Comparison of ENCODE assay signal across 12 mouse cellular contexts in the genomic region with DNA sequence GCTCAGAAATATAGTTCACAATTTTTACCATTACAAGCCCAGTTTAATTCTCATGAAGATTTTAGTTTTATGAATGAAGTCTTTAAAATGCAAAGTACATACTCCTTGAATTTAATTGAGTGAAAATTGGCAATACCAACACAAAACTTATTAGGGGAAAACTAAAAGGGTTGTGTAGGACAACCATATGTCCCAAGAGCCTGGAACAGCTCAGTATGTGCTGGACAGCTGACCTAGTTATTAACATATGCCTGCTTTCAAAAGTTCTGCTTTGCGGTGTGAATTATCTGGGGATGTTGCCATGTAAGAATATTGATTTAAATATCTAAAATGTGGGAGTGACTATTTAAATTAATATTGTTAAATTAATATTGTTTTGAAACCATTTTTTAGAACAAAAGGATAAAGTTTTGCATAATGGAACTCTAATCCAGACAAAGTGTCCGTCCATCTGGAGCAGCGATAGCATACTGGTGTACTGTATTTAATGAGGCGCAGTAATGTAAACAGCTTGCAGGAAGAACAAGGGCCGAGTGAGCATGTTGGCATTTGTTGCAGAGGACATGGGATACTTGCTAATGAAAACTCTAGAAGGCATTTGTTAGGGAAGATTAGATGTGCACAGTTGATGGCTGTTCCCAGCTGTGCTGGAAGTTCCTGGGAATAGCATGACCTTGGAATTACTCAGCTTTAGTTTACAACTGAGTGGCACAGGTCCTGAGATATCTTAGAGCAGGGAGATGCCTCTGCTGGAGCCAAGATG. TPM values are rescaled to one million over a fixed set of nuclear protein-coding genes. Genes with fewer than 3 reads are reported as not detected.
DNase-seq lines count a peak whose midpoint lies in the region; ATAC-seq lines count a peak whose summit lies in the region.
"Had no signal": no experiment of that assay in that cellular context is flagged by ENCODE, and none has a peak within 500 bp of the region (broad histone marks: within the 10 kb centered on the region; RNA-seq: fewer than 3 reads in every experiment).

No protein-coding gene starts in this region.

- WGBS in heart, embryonic 15.5 days = 67% methylated on average over 5 of the region's 5 CpGs
- WGBS in liver, embryonic 11.5 days = 81% methylated on average over 5 of the region's 5 CpGs
- WGBS in hindbrain, embryonic 16.5 days = 30% methylated on average over 5 of the region's 5 CpGs
- 41% methylated on average over 5 of the region's 5 CpGs for WGBS in stomach, embryonic 14.5 days

- H3K27me3 ChIP-seq in heart, embryonic 15.5 days = no peaks in the 10 kb centered on the region
- H3K27me3 ChIP-seq in liver, embryonic 11.5 days (replicated peaks; ENCODE audit: control insufficient read depth, insufficient read depth, low read length) = no peaks in the 10 kb centered on the region
- no peaks in the 10 kb centered on the region for H3K27me3 ChIP-seq in hindbrain, embryonic 16.5 days (replicated peaks; ENCODE audit: control insufficient read depth, insufficient read depth, low read length)
- no peaks in the 10 kb centered on the region for H3K27me3 ChIP-seq in stomach, embryonic 14.5 days (ENCODE audit: control insufficient read depth, insufficient read depth, low read length)
- H3K27me3 ChIP-seq: limb, embryonic 15.5 days had no signal

- H3K4me2 ChIP-seq in heart, embryonic 15.5 days = no peak overlapping the region
- no peak overlapping the region for H3K4me2 ChIP-seq in liver, embryonic 11.5 days
- no peak overlapping the region for H3K4me2 ChIP-seq in hindbrain, embryonic 16.5 days (ENCODE audit: low read length)
- no peak overlapping the region for H3K4me2 ChIP-seq in stomach, embryonic 14.5 days (replicated peaks; ENCODE audit: low read depth, low read length)
- H3K4me2 ChIP-seq: limb, embryonic 15.5 days had no signal

- H3K9ac ChIP-seq in heart, embryonic 15.5 days = no peak overlapping the region
- no peak overlapping the region for H3K9ac ChIP-seq in liver, embryonic 11.5 days (ENCODE audit: low read depth, low read length)
- H3K9ac ChIP-seq in hindbrain, embryonic 16.5 days (ENCODE audit: low read depth, low read length) = no peak overlapping the region
- no peak overlapping the region for H3K9ac ChIP-seq in stomach, embryonic 14.5 days (replicated peaks; ENCODE audit: low read depth, low read length)
- H3K9ac ChIP-seq: limb, embryonic 15.5 days had no signal

- no peak for DNase-seq in heart, adult 9 months (ENCODE audit: low spot score in 2 of 2)
- DNase-seq in liver, embryonic 11.5 days (ENCODE audit: low spot score) = no peak
- DNase-seq in liver = no peak
- no peak for DNase-seq in cerebellum, postnatal 25 days
- DNase-seq: heart, postnatal 10 days; right cerebral cortex, adult 18-20 months had no signal

- H3K27ac ChIP-seq in heart, embryonic 15.5 days = peak overlapping the region; percentile 29; the same call in 1 of the 2 replicates
- 0 out of 2 replicates have a peak overlapping the region, but pooled peaks have one; percentile 11 for H3K27ac ChIP-seq in liver, embryonic 11.5 days (ENCODE audit: low read depth, low read length)
- H3K27ac ChIP-seq in hindbrain, embryonic 16.5 days (ENCODE audit: low read depth, low read length) = peak overlapping the region; percentile 4; the same call in 1 of the 2 replicates
- peak overlapping the region; percentile 46; the same call in 1 of the 2 replicates for H3K27ac ChIP-seq in stomach, embryonic 14.5 days (ENCODE audit: low read length)

- H3K9me3 ChIP-seq in heart, embryonic 15.5 days (replicated peaks) = no peaks in the 10 kb centered on the region
- no peaks in the 10 kb centered on the region for H3K9me3 ChIP-seq in liver, embryonic 11.5 days (ENCODE audit: control insufficient read depth, low read length)
- H3K9me3 ChIP-seq in hindbrain, embryonic 16.5 days (ENCODE audit: control insufficient read depth, low read length) = no peaks in the 10 kb centered on the region
- no peaks in the 10 kb centered on the region for H3K9me3 ChIP-seq in stomach, embryonic 14.5 days (ENCODE audit: control insufficient read depth, low read depth, low read length)
- H3K9me3 ChIP-seq: limb, embryonic 15.5 days had no signal

- no peak for ATAC-seq in heart, embryonic 15.5 days (replicated peaks; ENCODE audit: insufficient number of reproducible peaks, insufficient read depth, low FRiP score, low read depth)
- no peak for ATAC-seq in liver, embryonic 11.5 days (replicated peaks; ENCODE audit: low FRiP score)
- ATAC-seq in hindbrain, embryonic 16.5 days = peak; percentile 78
- ATAC-seq in stomach, embryonic 14.5 days (ENCODE audit: insufficient number of reproducible peaks, insufficient read depth, low FRiP score, low read depth) = no peak
- no peak for ATAC-seq in frontal cortex, adult (ENCODE audit: low TSS enrichment)
- ATAC-seq: CD4-positive, CD25-positive, alpha-beta regulatory T cell, adult 4 months had no signal

- H3K36me3 ChIP-seq in heart, embryonic 15.5 days = no peaks in the 10 kb centered on the region
- H3K36me3 ChIP-seq in liver, embryonic 11.5 days (ENCODE audit: control insufficient read depth, insufficient read depth, low read length) = no peaks in the 10 kb centered on the region
- no peaks in the 10 kb centered on the region for H3K36me3 ChIP-seq in hindbrain, embryonic 16.5 days (ENCODE audit: control insufficient read depth, insufficient read depth, low read length)
- H3K36me3 ChIP-seq in stomach, embryonic 14.5 days (ENCODE audit: control insufficient read depth, insufficient read depth, low read length) = no peaks in the 10 kb centered on the region

- H3K4me3 ChIP-seq in heart, embryonic 15.5 days = no peak overlapping the region
- H3K4me3 ChIP-seq in liver, embryonic 11.5 days (ENCODE audit: low read depth, low read length) = no peak overlapping the region
- no peak overlapping the region for H3K4me3 ChIP-seq in hindbrain, embryonic 16.5 days (ENCODE audit: low read length)
- H3K4me3 ChIP-seq in stomach, embryonic 14.5 days (ENCODE audit: low read depth, low read length) = no peak overlapping the region
- H3K4me3 ChIP-seq: limb, embryonic 15.5 days had no signal

- peaks cover 33% of the 10 kb centered on the region for H3K4me1 ChIP-seq in heart, embryonic 15.5 days (replicated peaks)
- H3K4me1 ChIP-seq in liver, embryonic 11.5 days (replicated peaks; ENCODE audit: control insufficient read depth, insufficient read depth, low read length) = peaks cover 4% of the 10 kb centered on the region; the same call in 1 of the 2 replicates
- H3K4me1 ChIP-seq in hindbrain, embryonic 16.5 days (ENCODE audit: control insufficient read depth, insufficient read depth, low read depth, low read length) = peaks cover 13% of the 10 kb centered on the region; the same call in 1 of the 2 replicates
- peaks cover 14% of the 10 kb centered on the region; the same call in 1 of the 2 replicates for H3K4me1 ChIP-seq in stomach, embryonic 14.5 days (ENCODE audit: control insufficient read depth, insufficient read depth, low read length)

RNA-seq across cellular contexts. Expression of gene Chsy1, which starts 55.9 kb away (rescaled TPM):
- polyA plus RNA-seq in heart, embryonic 15.5 days (2015; fragmentation: Nextera tagmentation; extraction: Ambion mirVana) = 12.7 and 13.4 TPM in 2 replicates
- polyA plus RNA-seq in liver, embryonic 11.5 days (2014; fragmentation: Nextera tagmentation; extraction: Ambion mirVana) = 22.4 and 23.1 TPM in 2 replicates
- 8.7 and 10.0 TPM in 2 replicates for polyA plus RNA-seq in hindbrain, embryonic 16.5 days (2015; fragmentation: Nextera tagmentation; extraction: Ambion mirVana)
- 28.7 and 29.3 TPM in 2 replicates for polyA plus RNA-seq in stomach, embryonic 14.5 days (2014; fragmentation: Nextera tagmentation; extraction: Ambion mirVana)
